Comparison of ENCODE assay signal across 7 mouse cellular contexts in the genomic region with DNA sequence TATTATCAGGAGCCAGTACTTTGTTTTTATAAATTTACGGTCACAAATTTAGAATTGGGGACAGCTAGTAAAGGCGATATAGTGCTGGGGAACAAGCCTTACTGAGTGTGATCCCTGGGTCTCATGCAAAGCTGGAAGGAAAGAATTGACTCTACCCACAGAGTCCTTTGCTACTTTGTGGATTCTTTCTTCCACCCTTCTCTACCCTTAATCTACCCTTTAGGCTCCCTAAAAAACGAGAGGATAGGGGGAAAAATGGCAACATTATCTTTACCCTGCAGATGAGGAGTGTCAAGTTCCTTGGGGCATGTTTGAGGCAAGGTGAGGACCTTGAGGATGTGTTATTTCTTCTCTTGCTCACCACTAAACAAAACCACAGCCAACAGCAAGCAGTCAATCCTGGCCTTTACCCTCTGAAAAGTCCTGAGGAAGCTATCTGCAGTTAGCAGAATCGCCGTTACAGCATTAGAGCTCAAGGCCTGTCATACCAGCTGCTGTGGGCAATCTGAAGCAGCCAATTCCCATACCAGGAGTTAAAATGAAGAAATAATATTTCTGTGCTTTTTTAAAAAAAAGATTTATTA. TPM values are rescaled to one million over a fixed set of nuclear protein-coding genes. Genes with fewer than 3 reads are reported as not detected.
DNase-seq lines count a peak whose midpoint lies in the region; ATAC-seq and TF ChIP-seq lines count a peak whose summit lies in the region.

No protein-coding gene starts in this region.

- H3K9ac ChIP-seq in forebrain, embryonic 14.5 days (ENCODE audit: low read length) = peak overlapping the region; percentile 95
- H3K9ac ChIP-seq in liver, embryonic 15.5 days = peak overlapping the region; percentile 95

- 62% methylated on average over 5 of the region's 5 CpGs for WGBS in forebrain, embryonic 14.5 days
- WGBS in liver, embryonic 15.5 days (ENCODE audit: insufficient replicate concordance) = 8% methylated on average over 5 of the region's 5 CpGs
- WGBS in thymus, adult 2 months = 9% methylated on average over 5 of the region's 5 CpGs

- H3ac ChIP-seq in C2C12 (ENCODE audit: control insufficient read depth, insufficient read length, low read depth) = peak overlapping the region; percentile 56

- H3K27ac ChIP-seq in forebrain, embryonic 14.5 days (ENCODE audit: low read depth, low read length) = no peak overlapping the region
- H3K27ac ChIP-seq in liver, embryonic 15.5 days (replicated peaks) = peak overlapping the region; percentile 90
- no peak overlapping the region for H3K27ac ChIP-seq in thymus, adult 2 months (ENCODE audit: control insufficient read depth, insufficient read depth, low read length)

- peaks cover 40% of the 10 kb centered on the region for H3K79me3 ChIP-seq in C2C12 (ENCODE audit: low read depth)

- TF ChIP-seq CTCF in C2C12 (IDR thresholded peaks at IDR 0.05; ENCODE audit: control insufficient read depth, insufficient read depth, insufficient read length) = no peak
- no peak for TF ChIP-seq CTCF in thymus, adult 2 months (IDR thresholded peaks at IDR 0.05; ENCODE audit: borderline replicate concordance, control insufficient read depth, extremely low read depth, insufficient read depth, low read length, poor library complexity)

- peaks cover 4% of the 10 kb centered on the region; the same call in 1 of the 2 replicates for H3K4me1 ChIP-seq in forebrain, embryonic 14.5 days (ENCODE audit: control insufficient read depth, insufficient read depth, low read length)
- H3K4me1 ChIP-seq in liver, embryonic 15.5 days (replicated peaks) = peaks cover 31% of the 10 kb centered on the region
- no peaks in the 10 kb centered on the region; the same call in 1 of the 2 replicates for H3K4me1 ChIP-seq in thymus, adult 2 months (replicated peaks; ENCODE audit: control insufficient read depth, insufficient read depth, low read length)

- peaks cover 13% of the 10 kb centered on the region for H3K36me3 ChIP-seq in C2C12 (ENCODE audit: control insufficient read depth, insufficient read depth)
- no peaks in the 10 kb centered on the region for H3K36me3 ChIP-seq in forebrain, embryonic 14.5 days (ENCODE audit: control insufficient read depth, insufficient read depth, low read length)
- peaks cover 24% of the 10 kb centered on the region for H3K36me3 ChIP-seq in liver, embryonic 15.5 days (replicated peaks)
- no peaks in the 10 kb centered on the region for H3K36me3 ChIP-seq in thymus, adult 2 months (ENCODE audit: control insufficient read depth, insufficient read depth, low read length)

- H3K4me3 ChIP-seq in C2C12 (ENCODE audit: insufficient read depth, poor library complexity, severe bottlenecking) = peak overlapping the region; percentile 56
- peak overlapping the region; percentile 78 for H3K4me3 ChIP-seq in forebrain, embryonic 14.5 days (ENCODE audit: low read depth, low read length)
- peak overlapping the region; percentile 96 for H3K4me3 ChIP-seq in liver, embryonic 15.5 days (replicated peaks)
- no peak overlapping the region; the same call in 1 of the 2 replicates for H3K4me3 ChIP-seq in thymus, adult 2 months (ENCODE audit: control insufficient read depth, insufficient read depth, low read length)

- no peak for TF ChIP-seq POLR2A in thymus, adult 2 months (IDR thresholded peaks at IDR 0.05; ENCODE audit: control insufficient read depth, extremely low read depth, insufficient read depth, low read length, poor library complexity)

- peak overlapping the region; percentile 60 for H3K4me2 ChIP-seq in forebrain, embryonic 14.5 days (ENCODE audit: low read length)
- peak overlapping the region; percentile 72 for H3K4me2 ChIP-seq in liver, embryonic 15.5 days

- ATAC-seq in forebrain, embryonic 14.5 days = no peak
- ATAC-seq in liver, embryonic 15.5 days (ENCODE audit: insufficient read depth) = no peak

- H3K9me3 ChIP-seq in forebrain, embryonic 14.5 days (replicated peaks; ENCODE audit: control insufficient read depth, low read length) = no peaks in the 10 kb centered on the region
- H3K9me3 ChIP-seq in liver, embryonic 15.5 days (replicated peaks) = no peaks in the 10 kb centered on the region

- H3K27me3 ChIP-seq in C2C12 (ENCODE audit: control insufficient read depth, insufficient read depth, insufficient read length) = no peaks in the 10 kb centered on the region
- no peaks in the 10 kb centered on the region for H3K27me3 ChIP-seq in forebrain, embryonic 14.5 days (replicated peaks; ENCODE audit: control insufficient read depth, insufficient read depth, low read length)
- H3K27me3 ChIP-seq in liver, embryonic 15.5 days = no peaks in the 10 kb centered on the region
- no peaks in the 10 kb centered on the region for H3K27me3 ChIP-seq in thymus, adult 2 months (ENCODE audit: control insufficient read depth, insufficient read depth, low read length)

- DNase-seq in 416B (ENCODE audit: low read depth) (peak; percentile 84), MN1 (ENCODE audit: low spot score) (no peak)
- DNase-seq in forebrain, embryonic 14.5 days (ENCODE audit: low spot score) = no peak
- DNase-seq in thymus, adult 2 months = no peak
- no peak for DNase-seq in gastrocnemius, adult 8-10 months (ENCODE audit: low spot score in 2 of 2)

- H3K79me2 ChIP-seq in C2C12 (ENCODE audit: control insufficient read depth, insufficient read depth) = peaks cover 60% of the 10 kb centered on the region

TF ChIP-seq in C2C12, 6 proteins besides CTCF, POLR2A, EP300 and RAD21:
- TF ChIP-seq MYOD1 (IDR thresholded peaks at IDR 0.05; ENCODE audit: control insufficient read depth, insufficient read length, low read depth) (no peak), FOSL1 (IDR thresholded peaks at IDR 0.05; ENCODE audit: insufficient read depth, low read length, poor library complexity, severe bottlenecking) (no peak), MAX (IDR thresholded peaks at IDR 0.05) (no peak)

RNA-seq across cellular contexts. Expression of a gene that starts 1.1 kb away (rescaled TPM):
- 80.0 TPM for polyA plus RNA-seq in C2C12 (2012; fragmentation: generic; extraction: Trizol)
- 154 and 174 TPM in 2 replicates for polyA plus RNA-seq in forebrain, embryonic 14.5 days (2014; fragmentation: Nextera tagmentation; extraction: Ambion mirVana)
- 170 and 187 TPM in 2 replicates for polyA plus RNA-seq in liver, embryonic 15.5 days (2015; fragmentation: Nextera tagmentation; extraction: Ambion mirVana)
- 16.5 and 19.1 TPM in 2 replicates for polyA plus RNA-seq in thymus, adult 2 months (2012; rRNA removed)
- total RNA-seq in gastrocnemius, adult 8-10 months (2022) = 10 to 100 TPM; 10.8 to 14.9 (median 11.9) TPM

RNA-seq across cellular contexts. Expression of a gene that starts 29.1 kb away (rescaled TPM):
- polyA plus RNA-seq in C2C12 (2012; fragmentation: generic; extraction: Trizol) = 40.8 TPM
- 42.2 and 50.7 TPM in 2 replicates for polyA plus RNA-seq in forebrain, embryonic 14.5 days (2014; fragmentation: Nextera tagmentation; extraction: Ambion mirVana)
- polyA plus RNA-seq in liver, embryonic 15.5 days (2015; fragmentation: Nextera tagmentation; extraction: Ambion mirVana) = 30.1 and 30.9 TPM in 2 replicates
- polyA plus RNA-seq in thymus, adult 2 months (2012; rRNA removed) = 47.6 and 50.4 TPM in 2 replicates
- total RNA-seq in gastrocnemius, adult 8-10 months (2022) = 10 to 100 TPM; 59.2 to 62.4 (median 60.6) TPM

RNA-seq across cellular contexts. Expression of a gene that starts 47.5 kb away (rescaled TPM):
- 0.42 TPM for polyA plus RNA-seq in C2C12 (2012; fragmentation: generic; extraction: Trizol)
- 1.7 and 2.2 TPM in 2 replicates for polyA plus RNA-seq in forebrain, embryonic 14.5 days (2014; fragmentation: Nextera tagmentation; extraction: Ambion mirVana)
- 0.44 and 0.64 TPM in 2 replicates for polyA plus RNA-seq in liver, embryonic 15.5 days (2015; fragmentation: Nextera tagmentation; extraction: Ambion mirVana)
- 0.18 TPM in 1 of 2 replicates, not detected in the other for polyA plus RNA-seq in thymus, adult 2 months (2012; rRNA removed)
- 1 to 10 TPM; 1.5 to 3.6 (median 2.6) TPM for total RNA-seq in gastrocnemius, adult 8-10 months (2022)

RNA-seq across cellular contexts. Expression of a gene that starts 58.6 kb away (rescaled TPM):
- polyA plus RNA-seq in C2C12 (2012; fragmentation: generic; extraction: Trizol) = 13.8 TPM
- polyA plus RNA-seq in forebrain, embryonic 14.5 days (2014; fragmentation: Nextera tagmentation; extraction: Ambion mirVana) = 22.5 and 24.7 TPM in 2 replicates
- polyA plus RNA-seq in liver, embryonic 15.5 days (2015; fragmentation: Nextera tagmentation; extraction: Ambion mirVana) = 8.5 and 8.8 TPM in 2 replicates
- 11.0 and 12.0 TPM in 2 replicates for polyA plus RNA-seq in thymus, adult 2 months (2012; rRNA removed)
- total RNA-seq in gastrocnemius, adult 8-10 months (2022) = 10 to 100 TPM; 22.4 to 29.0 (median 24.4) TPM
